Mouse (Mus musculus) forebrain, embryonic 14.5 days (tissue): Measurements from ENCODE around the gene Gm13697. TPM values are rescaled to one million over a fixed set of nuclear protein-coding genes. Genes with fewer than 3 reads are reported as not detected.

Experiments
- ATAC-seq: fragments of 200-750 bp; cut with Nextera tagmentation; 2 replicates; pipeline ENCODE4 v1.8.0; 2017; ENCODE audit warnings: mild to moderate bottlenecking, moderate library complexity
- DNase-seq: peaks from one replicate; pipeline ENCODE4 v3.0.0-alpha.2; 2015; ENCODE audit warnings: low spot score
- H3K27ac ChIP-seq: fragments of 300-500 bp; sonication (generic); 2 replicates; pipeline ENCODE4 v1.5.1; 2014; ENCODE audit warnings: low read depth, mild to moderate bottlenecking, control low read depth, low read length, moderate library complexity
- H3K27me3 ChIP-seq: fragments of 300-500 bp; sonication (generic); replicated peaks from 2 replicates; pipeline ENCODE4 v1.6.1; 2014; ENCODE audit warnings: low read length, control low read depth, mixed read lengths; ENCODE audit not compliant: control insufficient read depth, insufficient read depth
- H3K36me3 ChIP-seq: fragments of 300-500 bp; sonication (generic); 2 replicates; pipeline ENCODE4 v1.6.1; 2014; ENCODE audit warnings: low read length, control low read depth; ENCODE audit not compliant: control insufficient read depth, insufficient read depth
- H3K4me1 ChIP-seq: fragments of 300-500 bp; sonication (generic); 2 replicates; pipeline ENCODE4 v1.6.1; 2014; ENCODE audit warnings: antibody characterized with exemption, low read length, control low read depth; ENCODE audit not compliant: control insufficient read depth, insufficient read depth
- H3K4me2 ChIP-seq: fragments of 300-500 bp; sonication (generic); 2 replicates; pipeline ENCODE4 v1.6.1; 2014; ENCODE audit warnings: mild to moderate bottlenecking, control low read depth, low read length
- H3K4me3 ChIP-seq: fragments of 300-500 bp; sonication (generic); 2 replicates; pipeline ENCODE4 v1.5.1; 2014; ENCODE audit warnings: low read depth, low read length, control low read depth
- H3K9ac ChIP-seq: fragments of 300-500 bp; sonication (generic); 2 replicates; pipeline ENCODE4 v1.6.1; 2014; ENCODE audit warnings: mild to moderate bottlenecking, low read length, control low read depth, moderate library complexity
- H3K9me3 ChIP-seq: fragments of 300-500 bp; sonication (generic); replicated peaks from 2 replicates; pipeline ENCODE4 v1.6.1; 2016; ENCODE audit warnings: low read length, control low read depth, mixed read lengths; ENCODE audit not compliant: control insufficient read depth
- WGBS: fragments of 180-500 bp; shearing (Covaris S2); extraction: QIAGEN DNeasy Blood & Tissue Kit; methylation state at CpG from one replicate; pipeline ENCODE4 v1.1.7; 2014; 5-methylcytosine and 5-hydroxymethylcytosine counted together
- polyA plus RNA-seq: library from polyadenylated mRNA; unstranded; fragments of >200 nt; fragmentation: Nextera tagmentation; extraction: Ambion mirVana; gene quantifications from 2 replicates; pipeline ENCODE4 v1.2.1, GENCODE M21; 2014

The Gm13697 gene
- polyA plus RNA-seq, 1 experiment from 2014 or later, result not detected

- no peaks in the 10 kb centered on the region for H3K36me3 ChIP-seq
- DNase-seq, result no peak
- H3K27me3 ChIP-seq, result no peaks in the 10 kb centered on the region
- no peak overlapping the region for H3K4me2 ChIP-seq
- no peaks in the 10 kb centered on the region for H3K9me3 ChIP-seq
- no peak overlapping the region for H3K9ac ChIP-seq
- 88% methylated on average over 2 of the region's 2 CpGs for WGBS
- ATAC-seq, result no peak
- no peak overlapping the region for H3K27ac ChIP-seq
- H3K4me3 ChIP-seq, result no peak overlapping the region
- H3K4me1 ChIP-seq, result 0 out of 2 replicates have a peak, but pooled peaks cover 3% of the 10 kb centered on the region
Observed at GRCm38 (mm10) chr2:84021930-84022329, 37.4 kb downstream of the Gm13697 start.

DNA sequence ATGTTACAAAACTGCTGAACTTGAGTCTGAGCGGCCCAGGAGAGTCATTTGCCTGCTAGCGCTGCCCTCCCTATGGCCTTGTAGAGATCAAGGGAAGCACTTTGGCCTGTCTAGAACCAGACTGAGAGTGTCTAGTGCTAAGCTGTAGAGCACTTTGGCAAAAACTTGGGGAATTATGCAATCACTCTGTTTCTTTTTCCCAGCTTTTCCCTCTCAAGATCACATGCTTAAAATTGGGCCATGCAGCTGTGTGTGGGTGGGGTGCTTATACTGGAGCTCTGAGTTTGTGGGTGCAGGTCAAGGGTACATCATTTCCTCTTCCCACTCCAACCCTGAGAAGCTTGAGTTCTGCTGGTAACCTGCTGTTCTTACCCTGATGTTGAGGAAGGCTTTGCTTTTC is 38.4 kb downstream of the Gm13697 start:
- Histone ChIP-seq H3K4me1 (0 out of 2 replicates have a peak, but pooled peaks cover 3% of the 10 kb centered on the region), H3K9ac (no peak overlapping the region), H3K27ac (no peak overlapping the region), H3K27me3 (no peaks in the 10 kb centered on the region), H3K4me2 (no peak overlapping the region), H3K36me3 (no peaks in the 10 kb centered on the region), H3K9me3 (no peaks in the 10 kb centered on the region), H3K4me3 (no peak overlapping the region)
- ATAC-seq (no peak), DNase-seq (no peak)
- 92% methylated on average over 2 of the region's 2 CpGs for WGBS

- WGBS, result 85% methylated on average over 2 of the region's 2 CpGs
- Histone ChIP-seq H3K4me1 (0 out of 2 replicates have a peak, but pooled peaks cover 3% of the 10 kb centered on the region), H3K9me3 (no peaks in the 10 kb centered on the region), H3K36me3 (no peaks in the 10 kb centered on the region), H3K4me3 (no peak overlapping the region), H3K27me3 (no peaks in the 10 kb centered on the region), H3K27ac (no peak overlapping the region), H3K4me2 (no peak overlapping the region), H3K9ac (no peak overlapping the region)
- DNase-seq (no peak), ATAC-seq (no peak)
Observed at GRCm38 (mm10) chr2:84023319-84023718, 38.8 kb downstream of the Gm13697 start.

DNA sequence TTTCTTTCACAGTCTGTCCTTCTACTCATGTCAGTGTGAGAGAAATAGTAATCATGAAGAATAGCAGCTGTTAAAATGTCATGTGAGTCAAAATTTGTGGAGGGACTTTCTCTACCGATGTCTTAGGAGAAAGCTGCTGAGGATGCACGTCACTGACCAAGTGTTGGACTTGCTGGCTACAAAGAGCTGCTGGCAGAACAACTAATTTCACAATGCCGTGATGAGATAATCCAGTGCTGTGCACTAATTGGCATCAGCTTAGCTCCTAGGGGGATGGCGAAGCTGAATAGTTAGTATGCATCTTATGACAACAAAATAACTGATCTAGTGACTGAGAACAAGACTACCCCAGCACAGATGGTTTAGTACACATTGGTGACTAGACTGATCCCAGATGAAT is 40.7 kb downstream of the Gm13697 start:
- ATAC-seq (peak; percentile 50; the same call in 1 of the 2 replicates), DNase-seq (peak; percentile 30)
- H3K4me2 ChIP-seq, result no peak overlapping the region
- 11% methylated on average over 4 of the region's 4 CpGs for WGBS
- 0 out of 2 replicates have a peak, but pooled peaks cover 3% of the 10 kb centered on the region for H3K4me1 ChIP-seq
- H3K36me3 ChIP-seq, result no peaks in the 10 kb centered on the region
- H3K9me3 ChIP-seq, result no peaks in the 10 kb centered on the region
- no peak overlapping the region for H3K9ac ChIP-seq
- no peak overlapping the region for H3K4me3 ChIP-seq
- no peaks in the 10 kb centered on the region for H3K27me3 ChIP-seq
- H3K27ac ChIP-seq, result no peak overlapping the region

GRCm38 (mm10) chr2:84032505-84032904 is 48.0 kb downstream of the Gm13697 start:
- Histone ChIP-seq H3K36me3 (no peaks in the 10 kb centered on the region), H3K4me1 (no peaks in the 10 kb centered on the region), H3K4me2 (no peak overlapping the region), H3K4me3 (no peak overlapping the region), H3K9ac (no peak overlapping the region), H3K9me3 (no peaks in the 10 kb centered on the region), H3K27ac (no peak overlapping the region), H3K27me3 (no peaks in the 10 kb centered on the region)
- 94% methylated on average over 2 of the region's 2 CpGs for WGBS
- ATAC-seq (no peak), DNase-seq (no peak)

GRCm38 (mm10) chr2:84035997-84036396 is 51.5 kb downstream of the Gm13697 start:
- Histone ChIP-seq H3K4me2 (no peak overlapping the region), H3K4me1 (no peaks in the 10 kb centered on the region), H3K36me3 (no peaks in the 10 kb centered on the region), H3K27ac (no peak overlapping the region), H3K9ac (no peak overlapping the region), H3K4me3 (no peak overlapping the region), H3K9me3 (no peaks in the 10 kb centered on the region), H3K27me3 (no peaks in the 10 kb centered on the region)
- DNase-seq (no peak), ATAC-seq (no peak)
- 87% methylated on average over 4 of the region's 4 CpGs for WGBS

Other genes with a start within 250 kb of the Gm13697 start
- 55.9 and 66.5 TPM in 2 replicates for gene Fam171b, start 172.1 kb upstream of the Gm13697 start, polyA plus RNA-seq
- not detected in 2 replicates for gene Zswim2, start 43.5 kb upstream of the Gm13697 start, polyA plus RNA-seq
- not detected in 2 replicates for gene Gm13698, start 29.1 kb upstream of the Gm13697 start, polyA plus RNA-seq
- not detected in 2 replicates for gene Gm13693, start 23.2 kb upstream of the Gm13697 start, polyA plus RNA-seq
- not detected in 2 replicates for gene Gm13695, start 17.4 kb upstream of the Gm13697 start, polyA plus RNA-seq
- gene Gm13696, start 11.6 kb upstream of the Gm13697 start, polyA plus RNA-seq, result not detected in 2 replicates
- gene Gm13694, start 5.8 kb upstream of the Gm13697 start, polyA plus RNA-seq, result not detected in 2 replicates
- not detected in 2 replicates for gene Gm13691, start 5.8 kb downstream of the Gm13697 start, polyA plus RNA-seq